Mouse (Mus musculus): ENCODE results near the gene Chn2. TPM values are rescaled to one million over a fixed set of nuclear protein-coding genes. Genes with fewer than 3 reads are reported as not detected.

Gene Chn2
- polyA plus RNA-seq, 1 experiment from 2014 or later = 13.6 TPM

GRCm38 (mm10) chr6:54021123-54021789 is 18.1 kb upstream of the Chn2 start:
- H3K27me3 ChIP-seq = no peaks in the 10 kb centered on the region
- peaks cover 21% of the 10 kb centered on the region for H3K4me1 ChIP-seq
- H3K27ac ChIP-seq = no peak overlapping the region
- no peaks in the 10 kb centered on the region for H3K36me3 ChIP-seq
- 60% methylated on average over 15 of the region's 15 CpGs for WGBS
- peak; percentile 13; the same call in 1 of the 2 replicates for ATAC-seq (ENCODE audit: borderline replicate concordance, extremely low read depth, low FRiP score, low TSS enrichment)
- no peaks in the 10 kb centered on the region for H3K9me3 ChIP-seq
- no peak overlapping the region for H3K4me3 ChIP-seq
- H3K4me2 ChIP-seq = no peak overlapping the region
- H3K9ac ChIP-seq = no peak overlapping the region

- 84% methylated on average over 5 of the region's 5 CpGs for WGBS
- Histone ChIP-seq H3K27ac (no peak overlapping the region), H3K27me3 (no peaks in the 10 kb centered on the region), H3K4me1 (peaks cover 13% of the 10 kb centered on the region), H3K4me3 (no peak overlapping the region), H3K4me2 (no peak overlapping the region), H3K9ac (no peak overlapping the region), H3K9me3 (no peaks in the 10 kb centered on the region), H3K36me3 (no peaks in the 10 kb centered on the region)
- ATAC-seq (ENCODE audit: borderline replicate concordance, extremely low read depth, low FRiP score, low TSS enrichment) = no peak
These were observed 15.5 kb upstream of the Chn2 start for GRCm38 (mm10) chr6:54023846-54024245.

DNA sequence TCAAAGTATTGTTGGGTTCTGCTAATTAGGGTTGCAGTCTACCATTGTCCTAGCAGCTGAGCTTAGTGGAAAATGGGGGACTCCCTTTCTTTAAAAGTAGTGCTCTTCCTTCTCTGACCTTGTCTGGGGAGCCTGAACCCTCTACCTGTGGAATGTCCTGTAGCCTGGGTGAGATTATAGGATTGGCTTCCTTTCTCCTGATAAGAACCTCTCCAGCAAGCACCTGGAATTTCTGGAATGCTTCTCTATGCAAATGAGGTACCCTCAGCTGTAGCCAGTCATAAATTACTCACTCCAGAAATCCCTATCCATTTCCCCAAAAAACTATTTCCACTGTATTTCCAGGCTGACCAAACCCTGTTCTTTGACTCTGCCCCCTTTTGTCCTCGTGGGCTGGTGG is 10.6 kb upstream of the Chn2 start:
- H3K27ac ChIP-seq = no peak overlapping the region
- no peak overlapping the region for H3K4me2 ChIP-seq
- no peak overlapping the region for H3K9ac ChIP-seq
- H3K36me3 ChIP-seq = no peaks in the 10 kb centered on the region
- 46% methylated on average over 1 of the region's 1 CpGs for WGBS
- H3K4me3 ChIP-seq = no peak overlapping the region
- peaks cover 12% of the 10 kb centered on the region for H3K4me1 ChIP-seq
- H3K9me3 ChIP-seq = no peaks in the 10 kb centered on the region
- ATAC-seq (ENCODE audit: borderline replicate concordance, extremely low read depth, low FRiP score, low TSS enrichment) = peak; percentile 49; the same call in 1 of the 2 replicates
- H3K27me3 ChIP-seq = no peaks in the 10 kb centered on the region

DNA sequence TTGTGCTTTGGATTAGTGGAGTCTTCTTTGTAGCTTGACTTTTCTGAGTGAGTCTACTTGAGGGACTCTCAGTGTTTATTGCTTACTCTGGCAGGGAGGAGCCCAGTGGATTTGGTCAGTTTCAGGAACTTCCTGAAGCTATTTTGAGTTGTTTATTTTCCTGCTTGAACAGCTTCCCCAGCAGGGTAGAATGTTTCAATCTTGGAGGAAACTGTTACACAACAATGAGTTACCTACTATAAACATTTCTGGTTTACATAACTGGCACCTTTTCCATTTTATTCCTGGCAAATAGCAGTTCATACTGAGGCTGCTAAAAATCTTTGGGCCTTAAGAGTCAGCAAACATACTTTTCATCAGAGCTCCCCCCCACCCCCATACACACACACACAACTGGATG is 9.0 kb upstream of the Chn2 start:
- H3K9ac ChIP-seq = no peak overlapping the region
- peak overlapping the region; percentile 42; the same call in 1 of the 2 replicates for H3K27ac ChIP-seq
- no peak for ATAC-seq (ENCODE audit: borderline replicate concordance, extremely low read depth, low FRiP score, low TSS enrichment)
- H3K4me3 ChIP-seq = no peak overlapping the region
- H3K27me3 ChIP-seq = no peaks in the 10 kb centered on the region
- no peak overlapping the region for H3K4me2 ChIP-seq
- H3K36me3 ChIP-seq = no peaks in the 10 kb centered on the region
- H3K4me1 ChIP-seq = peaks cover 18% of the 10 kb centered on the region
- no peaks in the 10 kb centered on the region for H3K9me3 ChIP-seq

GRCm38 (mm10) chr6:54030776-54031175 is 8.6 kb upstream of the Chn2 start:
- ATAC-seq (ENCODE audit: borderline replicate concordance, extremely low read depth, low FRiP score, low TSS enrichment) = no peak
- peaks cover 18% of the 10 kb centered on the region for H3K4me1 ChIP-seq
- H3K4me3 ChIP-seq = no peak overlapping the region
- H3K9ac ChIP-seq = no peak overlapping the region
- H3K4me2 ChIP-seq = no peak overlapping the region
- no peaks in the 10 kb centered on the region for H3K27me3 ChIP-seq
- no peaks in the 10 kb centered on the region for H3K36me3 ChIP-seq
- WGBS = 49% methylated on average over 3 of the region's 3 CpGs
- H3K27ac ChIP-seq = no peak overlapping the region
- H3K9me3 ChIP-seq = no peaks in the 10 kb centered on the region

GRCm38 (mm10) chr6:54034471-54034870 is 4.9 kb upstream of the Chn2 start:
- no peak for ATAC-seq (ENCODE audit: borderline replicate concordance, extremely low read depth, low FRiP score, low TSS enrichment)
- Histone ChIP-seq H3K9ac (no peak overlapping the region), H3K4me3 (no peak overlapping the region), H3K9me3 (no peaks in the 10 kb centered on the region), H3K27me3 (peaks cover 6% of the 10 kb centered on the region; the same call in 1 of the 2 replicates), H3K4me2 (peak overlapping the region; percentile 48), H3K27ac (no peak overlapping the region), H3K36me3 (no peaks in the 10 kb centered on the region), H3K4me1 (peaks cover 27% of the 10 kb centered on the region)
- 1% methylated on average over 9 of the region's 9 CpGs for WGBS

GRCm38 (mm10) chr6:54035548-54035947 is 3.8 kb upstream of the Chn2 start:
- Histone ChIP-seq H3K27me3 (peaks cover 6% of the 10 kb centered on the region; the same call in 1 of the 2 replicates), H3K27ac (no peak overlapping the region), H3K36me3 (no peaks in the 10 kb centered on the region), H3K4me1 (peaks cover 33% of the 10 kb centered on the region), H3K4me3 (no peak overlapping the region), H3K4me2 (no peak overlapping the region), H3K9me3 (no peaks in the 10 kb centered on the region), H3K9ac (no peak overlapping the region)
- WGBS = 72% methylated on average over 3 of the region's 3 CpGs
- ATAC-seq (ENCODE audit: borderline replicate concordance, extremely low read depth, low FRiP score, low TSS enrichment) = no peak

- peak overlapping the region; percentile 99 for H3K4me2 ChIP-seq
- H3K27ac ChIP-seq = peak overlapping the region; percentile 77; the same call in 1 of the 2 replicates
- peak overlapping the region; percentile 79 for H3K4me3 ChIP-seq
- H3K4me1 ChIP-seq = peaks cover 28% of the 10 kb centered on the region
- WGBS = 14% methylated on average over 10 of the region's 10 CpGs
- no peaks in the 10 kb centered on the region for H3K9me3 ChIP-seq
- H3K27me3 ChIP-seq = peaks cover 35% of the 10 kb centered on the region; the same call in 1 of the 2 replicates
- H3K9ac ChIP-seq = peak overlapping the region; percentile 78
- no peak for ATAC-seq (ENCODE audit: borderline replicate concordance, extremely low read depth, low FRiP score, low TSS enrichment)
- H3K36me3 ChIP-seq = no peaks in the 10 kb centered on the region
These were observed 488 bp upstream of the Chn2 start for GRCm38 (mm10) chr6:54038866-54039265.

GRCm38 (mm10) chr6:54039805-54040447 is 572 bp downstream of the Chn2 start:
- WGBS = under 1% methylated on average over 58 of the region's 62 CpGs
- Histone ChIP-seq H3K4me3 (peak overlapping the region; percentile 79), H3K9me3 (no peaks in the 10 kb centered on the region), H3K27ac (peak overlapping the region; percentile 77), H3K9ac (peak overlapping the region; percentile 78), H3K4me2 (peak overlapping the region; percentile 99), H3K36me3 (no peaks in the 10 kb centered on the region), H3K27me3 (peaks cover 38% of the 10 kb centered on the region; the same call in 1 of the 2 replicates), H3K4me1 (peaks cover 22% of the 10 kb centered on the region)
- peak; percentile 77 for ATAC-seq (ENCODE audit: borderline replicate concordance, extremely low read depth, low FRiP score, low TSS enrichment)

DNA sequence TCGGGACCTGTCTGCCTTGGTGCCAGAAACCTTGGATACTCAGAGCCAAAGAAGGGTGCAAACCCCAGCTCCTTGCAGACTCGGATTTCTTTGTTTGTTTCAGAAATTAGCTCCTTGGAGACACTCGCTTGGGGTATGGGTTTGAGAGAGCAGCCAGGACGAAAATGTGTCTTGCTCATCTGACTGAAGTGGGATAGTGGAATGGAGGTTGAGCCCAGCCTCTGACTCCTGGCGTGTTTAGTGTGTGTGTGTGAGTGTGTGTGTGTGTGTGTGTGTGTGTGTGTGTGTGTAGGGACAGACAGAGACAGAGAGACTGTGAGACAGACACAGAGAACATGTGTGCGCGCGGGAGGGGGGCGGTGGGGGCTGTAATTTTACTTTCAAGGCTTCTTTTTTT is 1.1 kb downstream of the Chn2 start:
- Histone ChIP-seq H3K4me2 (peak overlapping the region; percentile 99), H3K4me1 (peaks cover 22% of the 10 kb centered on the region), H3K4me3 (peak overlapping the region; percentile 79), H3K36me3 (no peaks in the 10 kb centered on the region), H3K9me3 (no peaks in the 10 kb centered on the region), H3K9ac (peak overlapping the region; percentile 78), H3K27me3 (peaks cover 38% of the 10 kb centered on the region; the same call in 1 of the 2 replicates), H3K27ac (no peak overlapping the region)
- ATAC-seq (ENCODE audit: borderline replicate concordance, extremely low read depth, low FRiP score, low TSS enrichment) = no peak
- WGBS = 12% methylated on average over 9 of the region's 9 CpGs

GRCm38 (mm10) chr6:54041386-54042043 is 2.2 kb downstream of the Chn2 start:
- no peak overlapping the region for H3K9ac ChIP-seq
- ATAC-seq (ENCODE audit: borderline replicate concordance, extremely low read depth, low FRiP score, low TSS enrichment) = no peak
- peaks cover 46% of the 10 kb centered on the region; the same call in 1 of the 2 replicates for H3K27me3 ChIP-seq
- H3K9me3 ChIP-seq = no peaks in the 10 kb centered on the region
- no peak overlapping the region for H3K27ac ChIP-seq
- H3K36me3 ChIP-seq = no peaks in the 10 kb centered on the region
- WGBS = 44% methylated on average over 13 of the region's 13 CpGs
- peaks cover 22% of the 10 kb centered on the region for H3K4me1 ChIP-seq
- H3K4me2 ChIP-seq = peak overlapping the region; percentile 99
- no peak overlapping the region for H3K4me3 ChIP-seq

DNA sequence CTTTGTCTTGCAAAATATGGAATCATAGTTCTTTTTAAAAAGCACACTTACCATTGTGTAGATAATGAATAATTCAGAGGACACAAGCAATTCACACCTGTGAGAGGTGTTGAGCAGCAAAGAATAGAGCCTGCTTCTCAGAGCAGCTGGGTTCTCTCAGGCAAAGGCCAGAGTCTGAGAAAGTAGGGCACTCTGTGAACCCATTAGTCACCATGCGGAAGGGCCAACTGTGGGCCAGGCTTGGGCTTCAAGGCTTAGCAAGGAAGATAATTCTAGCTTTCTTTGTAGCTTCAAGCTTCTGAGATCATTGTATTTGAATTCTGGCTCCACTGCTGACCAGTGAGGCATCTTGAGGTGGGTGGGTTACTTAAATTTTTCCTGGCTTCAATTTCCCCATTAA is 2.8 kb downstream of the Chn2 start:
- H3K4me3 ChIP-seq = no peak overlapping the region
- H3K27ac ChIP-seq = no peak overlapping the region
- H3K4me2 ChIP-seq = no peak overlapping the region
- 86% methylated on average over 1 of the region's 1 CpGs for WGBS
- peaks cover 24% of the 10 kb centered on the region for H3K4me1 ChIP-seq
- no peak for ATAC-seq (ENCODE audit: borderline replicate concordance, extremely low read depth, low FRiP score, low TSS enrichment)
- H3K36me3 ChIP-seq = no peaks in the 10 kb centered on the region
- H3K9ac ChIP-seq = no peak overlapping the region
- peaks cover 50% of the 10 kb centered on the region; the same call in 1 of the 2 replicates for H3K27me3 ChIP-seq
- no peaks in the 10 kb centered on the region for H3K9me3 ChIP-seq
